Mouse (Mus musculus) effector memory CD4-positive, alpha-beta T cell, adult 5 months (primary cell): ENCODE measurements around the gene Ovol3. TPM values are rescaled to one million over a fixed set of nuclear protein-coding genes. Genes with fewer than 3 reads are reported as not detected.

Source experiments
- polyA plus RNA-seq: library from polyadenylated mRNA; unstranded; fragments of 100-300 nt; shearing (Covaris generic); gene quantifications from one replicate; pipeline ENCODE4 v1.2.1, GENCODE M21; 2017

Ovol3 gene
- polyA plus RNA-seq = not detected

DNA sequence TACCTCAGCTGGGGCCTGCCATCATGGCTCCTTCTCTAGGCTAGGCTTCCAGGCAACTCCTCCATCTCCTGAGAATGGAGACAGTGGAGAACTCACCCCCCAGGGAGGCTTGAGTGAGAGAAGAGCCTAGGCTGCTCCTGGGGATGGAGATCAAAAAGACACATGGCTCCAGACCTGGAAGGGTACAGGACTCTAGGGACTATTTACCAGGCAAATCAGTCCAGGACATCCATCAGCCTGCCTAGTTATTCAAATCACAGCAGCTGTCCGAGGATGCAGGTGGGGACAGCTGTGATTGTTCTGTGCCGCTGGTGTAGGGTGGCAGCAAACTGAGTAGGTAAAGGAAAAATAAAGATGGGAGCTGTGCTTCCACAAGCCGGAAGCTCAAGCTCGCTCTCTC lies at the start of gene Ovol3:
Gene Ovol3 (minus strand): TSS at position 101 of the 400 bp plus-strand sequence.

DNA sequence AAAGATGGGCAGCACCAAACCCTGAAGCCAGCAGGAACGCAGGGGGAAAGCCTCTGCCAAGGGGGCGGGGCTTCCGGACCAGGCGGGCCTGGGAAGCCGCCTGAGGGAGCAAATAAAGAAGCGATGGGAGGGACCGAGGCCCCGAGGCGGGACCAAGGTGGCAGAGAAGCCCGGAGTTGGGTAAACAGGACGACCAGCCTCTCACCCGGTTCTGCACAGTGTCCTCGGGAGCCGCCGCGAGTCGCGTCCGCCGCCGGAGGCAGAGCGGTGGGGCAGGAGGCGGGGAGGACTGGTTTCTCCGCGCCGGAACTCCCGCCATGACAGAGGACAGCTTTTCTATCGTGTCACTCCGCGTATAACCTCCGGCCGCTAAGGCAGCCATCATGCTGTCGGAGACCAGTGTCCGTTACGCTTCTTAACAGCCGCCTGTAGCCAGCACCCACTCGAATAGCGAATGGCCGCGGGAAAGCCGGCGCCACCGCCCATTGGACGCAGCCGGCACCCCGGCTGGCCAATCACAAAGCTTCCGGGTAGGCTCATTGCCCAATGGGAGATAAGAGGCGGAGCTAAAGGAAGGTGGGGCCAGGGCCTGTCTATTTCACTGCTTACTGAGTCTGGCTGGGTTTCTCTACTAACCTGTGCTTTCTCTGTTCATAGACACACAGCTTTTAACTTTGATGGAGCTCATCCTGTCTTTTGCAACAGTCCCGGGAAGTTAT lies 44.6 kb upstream of the Ovol3 start, which contains the start of the genes Thap8 and Wdr62:
Gene Thap8 (plus strand): TSS at position 144 of the 719 bp plus-strand sequence.
Gene Wdr62 (minus strand): TSS at position 469 of the 719 bp plus-strand sequence.

DNA sequence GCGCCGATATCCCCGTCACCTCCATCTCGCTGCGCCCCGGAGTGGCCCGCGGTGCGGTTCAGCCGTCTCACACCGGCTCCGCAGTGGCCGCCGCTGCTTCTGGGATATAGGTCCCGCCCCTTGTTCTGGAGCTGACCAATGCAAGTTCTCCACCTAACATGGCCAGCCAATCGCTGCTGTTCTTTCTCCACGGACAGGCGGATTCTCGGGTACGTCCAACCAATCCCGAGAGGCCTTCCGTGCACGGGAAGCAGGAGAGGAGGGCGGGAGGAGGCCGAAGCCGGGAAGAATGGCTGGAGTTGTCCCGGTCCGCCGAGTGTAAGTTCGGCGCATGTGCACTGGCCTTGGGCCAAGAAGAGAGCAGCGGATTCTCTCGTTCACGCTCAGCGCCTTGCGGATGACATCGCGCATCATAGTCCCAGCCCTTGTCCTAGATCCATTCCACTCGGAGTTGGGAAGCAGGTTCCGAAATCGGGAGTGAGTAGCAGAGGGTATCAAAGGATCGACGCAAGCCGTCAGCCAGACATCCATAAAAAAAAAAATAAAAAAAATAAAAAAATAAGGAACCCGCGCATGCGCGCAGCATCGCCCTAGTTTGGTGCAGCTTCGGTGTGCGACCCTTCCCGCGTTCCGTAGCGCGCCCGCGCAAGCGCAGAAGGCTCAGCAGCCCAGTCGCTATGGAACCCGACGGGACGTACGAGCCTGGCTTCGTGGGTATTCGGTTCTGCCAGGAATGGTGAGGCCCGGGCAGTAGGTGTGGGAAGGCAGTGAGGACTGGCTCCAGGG lies 3.7 kb downstream of the Ovol3 start, which contains the start of the genes Polr2i and Tbcb:
Gene Polr2i (plus strand): TSS at position 280 of the 786 bp plus-strand sequence.
Gene Tbcb (minus strand): TSS at position 604 of the 786 bp plus-strand sequence.

DNA sequence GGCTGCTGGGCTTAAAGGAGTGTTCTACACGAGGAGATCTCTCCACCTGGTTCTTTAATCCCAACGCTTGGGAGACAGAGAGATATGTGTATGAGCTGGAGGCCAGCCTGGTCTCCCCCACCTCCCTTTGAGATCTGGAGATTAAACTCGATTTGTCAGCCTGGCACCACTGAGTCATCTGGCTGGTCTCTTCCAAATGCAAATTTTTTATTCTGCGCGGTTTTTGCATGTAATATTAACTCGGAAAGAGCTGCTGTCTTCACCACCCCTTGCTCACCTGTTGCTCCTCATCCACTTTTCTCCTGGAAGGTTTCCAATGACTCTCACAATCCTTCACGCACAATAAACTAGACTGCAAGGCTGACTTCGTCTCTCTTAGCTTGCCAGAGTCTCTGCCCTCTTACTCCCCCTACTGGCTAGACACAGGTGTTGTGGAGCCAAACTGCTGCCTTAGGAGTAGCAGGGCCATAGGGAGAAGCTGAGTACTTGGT lies 37.0 kb downstream of the Ovol3 start, which contains the start of gene Capns1:
Gene Capns1 (minus strand): TSS at position 331 of the 491 bp plus-strand sequence.

DNA sequence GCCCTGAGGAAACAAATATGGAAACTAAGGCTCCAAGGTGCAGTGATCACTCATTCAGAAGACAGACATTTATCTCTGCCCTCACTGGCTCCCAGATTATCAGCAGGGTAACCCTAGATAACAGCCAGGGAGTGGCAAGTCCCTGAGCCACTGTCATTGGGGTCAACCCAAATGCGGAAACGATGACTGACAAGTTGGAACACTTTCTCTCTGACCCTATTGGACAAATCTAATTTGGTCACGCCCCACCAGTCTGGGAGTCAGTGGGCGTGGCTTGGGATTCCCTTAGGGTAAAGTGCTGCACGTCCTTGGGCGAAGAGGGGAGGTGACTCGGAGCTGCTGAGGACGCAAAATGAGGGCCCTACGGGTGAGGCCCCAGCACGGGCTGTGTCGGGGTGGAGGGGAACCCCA lies 51.6 kb downstream of the Ovol3 start, which contains the start of gene Cox7a1:
Gene Cox7a1 (plus strand): TSS at position 266 of the 411 bp plus-strand sequence.

Other genes starting within 250 kb of the Ovol3 start
- 1.2 TPM for gene Zfp14, start 184.3 kb downstream of the Ovol3 start, polyA plus RNA-seq
- gene Zfp82, start 162.8 kb downstream of the Ovol3 start, polyA plus RNA-seq = 4.6 TPM
- gene Gm26920, start 145.3 kb downstream of the Ovol3 start, polyA plus RNA-seq = not detected
- gene Zfp566, start 145.2 kb downstream of the Ovol3 start, polyA plus RNA-seq = 8.9 TPM
- 57.5 TPM for gene Zfp260, start 140.9 kb downstream of the Ovol3 start, polyA plus RNA-seq
- gene Zfp382, start 113.8 kb downstream of the Ovol3 start, polyA plus RNA-seq = 9.1 TPM
- 26.4 TPM for gene Zfp146, start 66.0 kb downstream of the Ovol3 start, polyA plus RNA-seq
- gene Cox7a1, start 51.6 kb downstream of the Ovol3 start, polyA plus RNA-seq = not detected
- gene Capns1, start 36.9 kb downstream of the Ovol3 start, polyA plus RNA-seq = 71.9 TPM
- 22.1 TPM for gene Polr2i, start 3.8 kb downstream of the Ovol3 start, polyA plus RNA-seq
- gene Tbcb, start 3.5 kb downstream of the Ovol3 start, polyA plus RNA-seq = 59.1 TPM
- gene Thap8, start 44.4 kb upstream of the Ovol3 start, polyA plus RNA-seq = 0.37 TPM
- gene Wdr62, start 44.7 kb upstream of the Ovol3 start, polyA plus RNA-seq = 5.2 TPM
- gene Clip3, start 56.0 kb upstream of the Ovol3 start, polyA plus RNA-seq = 0.41 TPM
- 86.8 TPM for gene Alkbh6, start 73.0 kb upstream of the Ovol3 start, polyA plus RNA-seq
- gene Syne4, start 79.1 kb upstream of the Ovol3 start, polyA plus RNA-seq = 5.9 TPM
- gene E130208F15Rik, start 86.0 kb upstream of the Ovol3 start, polyA plus RNA-seq = not detected
- 20.6 TPM for gene Sdhaf1, start 88.2 kb upstream of the Ovol3 start, polyA plus RNA-seq
- gene Lrfn3, start 127.0 kb upstream of the Ovol3 start, polyA plus RNA-seq = not detected
- 2.8 TPM for gene Tyrobp, start 178.0 kb upstream of the Ovol3 start, polyA plus RNA-seq
- gene Hcst, start 184.1 kb upstream of the Ovol3 start, polyA plus RNA-seq = 589 TPM
- 853 TPM for gene Nfkbid, start 186.0 kb upstream of the Ovol3 start, polyA plus RNA-seq
- 34.3 TPM for gene Aplp1, start 209.8 kb upstream of the Ovol3 start, polyA plus RNA-seq
- 0.25 TPM for gene Kirrel2, start 222.0 kb upstream of the Ovol3 start, polyA plus RNA-seq
- gene Nphs1, start 222.6 kb upstream of the Ovol3 start, polyA plus RNA-seq = not detected